Mouse (Mus musculus): Measurements from ENCODE around the gene Togaram2. TPM values are rescaled to one million over a fixed set of nuclear protein-coding genes. Genes with fewer than 3 reads are reported as not detected.

Gene Togaram2
- not detected for total RNA-seq (2023)

GRCm38 (mm10) chr17:71673092-71673491, at the start of gene Togaram2:
Gene Togaram2, plus strand, starts transcription at chr17:71673261.

GRCm38 (mm10) chr17:71752831-71753230, 79.8 kb downstream of the Togaram2 start, which contains the start of gene Pcare:
Gene Pcare, minus strand, starts transcription at chr17:71752894.

GRCm38 (mm10) chr17:71768173-71768572, 95.1 kb downstream of the Togaram2 start, which contains the start of gene Clip4:
Gene Clip4, plus strand, starts transcription at chr17:71768473.

Other genes starting within 250 kb of the Togaram2 start
- 10 to 100 TPM; 28.4 to 34.2 TPM for gene Gm4707, start 213.3 kb upstream of the Togaram2 start, total RNA-seq (2023)
- gene Smchd1, start 197.9 kb upstream of the Togaram2 start, total RNA-seq (2023) = 100 to 1,000 TPM; 235 to 239 TPM
- gene Ndc80, start 146.4 kb upstream of the Togaram2 start, total RNA-seq (2023) = 10 to 100 TPM; 12.8 to 14.5 TPM
- gene Spdya, start 121.2 kb upstream of the Togaram2 start, total RNA-seq (2023) = not detected
- 100 to 1,000 TPM; 125 to 142 TPM for gene Wdr43, start 57.4 kb upstream of the Togaram2 start, total RNA-seq (2023)
- not detected for gene Pcare, start 79.6 kb downstream of the Togaram2 start, total RNA-seq (2023)
- gene Clip4, start 95.2 kb downstream of the Togaram2 start, total RNA-seq (2023) = not detected